Mouse (Mus musculus) liver, embryonic 16.5 days (tissue): ENCODE measurements around the gene Fam84b. TPM values are rescaled to one million over a fixed set of nuclear protein-coding genes. Genes with fewer than 3 reads are reported as not detected.

ENCODE experiments used
- ATAC-seq: fragments of 200-750 bp; cut with Nextera tagmentation; 2 replicates; pipeline ENCODE4 v1.8.0; 2017; ENCODE audit warnings: low read depth, mild to moderate bottlenecking, moderate number of reproducible peaks, moderate library complexity
- H3K27ac ChIP-seq: fragments of 300-500 bp; sonication (generic); 2 replicates; pipeline ENCODE4 v1.5.1; 2014; ENCODE audit warnings: mild to moderate bottlenecking, low read length
- H3K27me3 ChIP-seq: fragments of 300-500 bp; sonication (generic); 2 replicates; pipeline ENCODE4 v1.6.1; 2014; ENCODE audit warnings: low read depth, low read length, mixed read lengths; ENCODE audit not compliant: control insufficient read depth, insufficient read depth
- H3K36me3 ChIP-seq: fragments of 300-500 bp; sonication (generic); 2 replicates; pipeline ENCODE4 v1.6.1; 2014; ENCODE audit warnings: mild to moderate bottlenecking; ENCODE audit not compliant: control insufficient read depth, insufficient read depth
- H3K4me1 ChIP-seq: fragments of 300-500 bp; sonication (generic); 2 replicates; pipeline ENCODE4 v1.6.1; 2014; ENCODE audit warnings: low read depth, low read length, mixed read lengths; ENCODE audit not compliant: control insufficient read depth
- H3K4me2 ChIP-seq: fragments of 300-500 bp; sonication (generic); 2 replicates; pipeline ENCODE4 v1.6.1; 2014; ENCODE audit warnings: low read depth, low read length, mixed read lengths
- H3K4me3 ChIP-seq: fragments of 300-500 bp; sonication (generic); 2 replicates; pipeline ENCODE4 v1.5.1; 2014; ENCODE audit warnings: low read depth, mild to moderate bottlenecking, low read length
- H3K9ac ChIP-seq: fragments of 300-500 bp; sonication (generic); 2 replicates; pipeline ENCODE4 v1.6.1; 2014; ENCODE audit warnings: low read depth, low read length
- H3K9me3 ChIP-seq: fragments of 300-500 bp; sonication (generic); replicated peaks from 2 replicates; pipeline ENCODE4 v1.6.1; 2016; ENCODE audit warnings: low read length; ENCODE audit not compliant: control insufficient read depth
- WGBS: fragments of 180-500 bp; shearing (Covaris S2); extraction: QIAGEN DNeasy Blood & Tissue Kit; methylation state at CpG from one replicate; pipeline ENCODE4 v1.1.7; 2014; ENCODE audit not compliant: insufficient replicate concordance; 5-methylcytosine and 5-hydroxymethylcytosine counted together
- polyA plus RNA-seq: library from polyadenylated mRNA; unstranded; fragments of >200 nt; fragmentation: Nextera tagmentation; extraction: Ambion mirVana; gene quantifications from 2 replicates; pipeline ENCODE4 v1.2.1, GENCODE M21; 2015

The Fam84b gene
- polyA plus RNA-seq: 3.0 and 3.8 TPM in 2 replicates

DNA sequence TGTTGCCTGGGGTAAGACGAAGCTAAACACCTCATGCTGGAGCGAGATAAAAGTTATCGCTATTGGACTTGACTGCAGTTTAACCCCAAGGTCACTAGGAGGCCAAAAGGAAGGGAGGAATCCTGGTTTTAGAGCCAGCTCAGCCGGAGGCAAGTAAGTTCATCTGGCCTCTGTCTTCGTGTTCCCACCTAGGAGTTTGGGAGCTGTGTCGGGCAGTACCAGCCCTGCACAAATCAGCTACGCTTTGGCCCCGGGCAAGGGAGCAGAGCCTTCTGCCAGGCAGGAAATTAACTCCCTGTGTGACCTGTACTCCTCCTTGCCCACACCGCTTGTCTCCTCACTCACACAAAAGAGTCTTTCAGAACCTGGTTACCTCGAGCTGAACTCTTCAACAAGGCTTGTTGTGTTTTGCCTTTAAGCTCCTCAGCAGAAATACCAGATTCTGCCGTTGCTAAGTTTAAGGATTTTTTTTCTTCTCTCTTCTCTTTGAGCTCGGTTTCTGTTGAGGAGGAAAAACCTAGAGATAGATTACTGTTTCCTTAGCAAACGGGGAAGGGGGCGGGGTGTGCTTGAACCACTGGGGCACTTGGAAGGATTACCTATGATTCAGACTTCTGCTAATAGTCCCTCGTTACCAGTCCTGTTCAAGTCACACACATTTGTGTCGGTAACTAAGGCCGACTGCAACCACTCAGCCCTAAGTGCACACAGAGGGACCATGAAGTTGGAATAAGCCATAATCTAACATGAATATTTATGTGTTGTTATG lies at the start of gene Fam84b:
Fam84b (minus strand) TSS at position 548 of the 769 bp plus-strand sequence.
- ATAC-seq: peak; percentile 82
- H3K4me1 ChIP-seq: peaks cover 10% of the 10 kb centered on the region
- H3K36me3 ChIP-seq: no peaks in the 10 kb centered on the region
- H3K27ac ChIP-seq: no peak within 1 kb of the TSS
- H3K4me2 ChIP-seq: peak within 1 kb of the TSS; percentile 32; the same call in 1 of the 2 replicates
- H3K4me3 ChIP-seq: no peak within 1 kb of the TSS
- no peaks in the 10 kb centered on the region; the same call in none of the 2 replicates for H3K9me3 ChIP-seq
- WGBS: 10% methylated on average over 17 of the region's 17 CpGs
- no peaks in the 10 kb centered on the region for H3K27me3 ChIP-seq
- no peak within 1 kb of the TSS for H3K9ac ChIP-seq

DNA sequence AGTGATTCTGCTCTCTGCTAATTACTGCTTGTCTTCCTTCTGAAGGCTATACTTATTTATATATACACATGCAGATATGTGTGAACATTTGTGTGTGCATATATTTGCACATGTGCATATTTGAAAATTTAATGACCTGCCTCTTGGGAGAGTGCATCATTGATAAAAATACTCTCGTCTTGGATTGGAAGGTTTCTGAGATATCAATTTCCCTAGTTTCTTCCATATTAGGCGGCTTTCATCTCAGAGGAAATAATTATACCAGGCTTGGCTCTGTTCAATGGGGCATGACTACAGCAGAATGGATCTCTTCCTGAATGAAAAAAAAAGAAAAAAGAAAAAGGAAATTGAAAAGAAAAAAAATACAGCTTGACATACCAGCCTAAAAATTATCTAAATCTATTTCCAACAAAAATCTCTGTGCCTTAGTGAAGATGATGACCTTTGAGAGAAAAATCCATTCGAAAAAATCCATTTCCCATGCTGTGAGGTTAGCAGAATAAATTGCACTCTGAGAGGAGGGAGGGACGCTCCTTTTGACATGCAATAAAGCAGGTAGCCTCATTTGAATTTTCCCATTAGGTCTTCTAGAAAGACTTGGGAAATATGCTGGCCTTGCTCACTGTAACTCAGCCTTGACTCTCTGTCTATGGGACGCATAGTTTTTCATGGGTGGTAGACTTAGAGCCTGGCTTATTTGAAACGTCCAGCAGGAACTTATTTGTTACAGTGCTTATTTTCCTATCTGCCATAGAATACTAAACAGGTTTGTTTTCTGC lies 44.8 kb upstream of the Fam84b start:
- Histone ChIP-seq H3K9ac (no peak overlapping the region), H3K4me2 (no peak overlapping the region), H3K9me3 (no peaks in the 10 kb centered on the region), H3K4me1 (no peaks in the 10 kb centered on the region), H3K4me3 (no peak overlapping the region), H3K36me3 (no peaks in the 10 kb centered on the region), H3K27ac (no peak overlapping the region), H3K27me3 (no peaks in the 10 kb centered on the region)
- no peak for ATAC-seq
- WGBS: 53% methylated on average over 6 of the region's 6 CpGs

DNA sequence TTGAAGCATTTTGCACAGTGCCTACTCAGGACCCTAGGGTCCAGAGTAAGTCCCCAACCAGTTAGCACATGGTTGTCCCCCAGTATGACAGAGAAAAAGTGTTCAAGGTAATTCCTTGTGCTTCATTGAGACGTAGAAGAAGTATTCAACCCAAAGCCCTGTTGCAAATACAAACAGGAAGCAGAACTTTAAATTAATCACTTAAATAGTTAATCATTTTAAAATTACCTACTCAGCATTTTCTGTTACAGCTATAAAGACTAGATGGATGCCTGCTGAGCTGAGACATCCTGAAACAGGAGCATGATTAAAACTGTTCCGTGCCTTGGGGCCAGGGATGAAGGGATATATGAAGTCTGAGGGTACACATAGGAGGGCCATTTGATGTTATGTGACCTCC lies 42.5 kb upstream of the Fam84b start:
- no peaks in the 10 kb centered on the region for H3K36me3 ChIP-seq
- no peak overlapping the region for H3K4me3 ChIP-seq
- H3K9ac ChIP-seq: no peak overlapping the region
- H3K4me2 ChIP-seq: no peak overlapping the region
- H3K27me3 ChIP-seq: no peaks in the 10 kb centered on the region
- ATAC-seq: no peak
- H3K9me3 ChIP-seq: no peaks in the 10 kb centered on the region
- H3K27ac ChIP-seq: no peak overlapping the region
- no peaks in the 10 kb centered on the region for H3K4me1 ChIP-seq
- 71% methylated on average over 2 of the region's 2 CpGs for WGBS

DNA sequence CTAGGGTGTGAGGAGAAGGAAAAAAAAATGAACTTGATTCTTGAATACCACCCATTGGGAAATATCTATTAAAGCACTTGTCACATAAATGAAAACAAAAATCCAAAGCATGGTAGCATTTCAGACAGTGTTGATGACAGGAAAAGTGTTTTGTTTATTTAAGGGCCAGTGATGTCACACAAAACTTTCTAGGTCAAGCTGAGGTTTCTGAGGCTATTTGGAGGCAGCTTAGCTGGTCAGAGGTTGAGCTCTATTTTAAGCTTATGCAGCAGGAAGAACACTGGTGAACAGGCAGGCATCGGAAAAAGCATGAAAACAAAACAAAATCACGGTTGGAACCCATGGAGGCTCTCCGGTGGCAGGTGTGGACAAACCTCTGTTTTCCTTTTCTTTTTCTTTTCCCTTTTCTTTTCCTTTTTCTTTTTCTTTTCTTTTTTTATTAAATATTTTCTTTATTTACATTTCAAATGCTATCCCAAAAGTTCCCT lies 39.4 kb upstream of the Fam84b start:
- WGBS: 57% methylated on average over 3 of the region's 3 CpGs
- no peaks in the 10 kb centered on the region for H3K9me3 ChIP-seq

GRCm38 (mm10) chr15:60888724-60889123 lies 35.1 kb upstream of the Fam84b start:
- WGBS: 61% methylated on average over 2 of the region's 2 CpGs
- H3K9ac ChIP-seq: no peak overlapping the region
- no peaks in the 10 kb centered on the region for H3K9me3 ChIP-seq
- no peaks in the 10 kb centered on the region for H3K36me3 ChIP-seq
- no peak overlapping the region for H3K4me2 ChIP-seq
- H3K27ac ChIP-seq: no peak overlapping the region
- ATAC-seq: no peak
- H3K27me3 ChIP-seq: no peaks in the 10 kb centered on the region
- no peak overlapping the region for H3K4me3 ChIP-seq
- no peaks in the 10 kb centered on the region for H3K4me1 ChIP-seq

More for the DNA sequence above, 39.4 kb upstream of the Fam84b start:
- H3K36me3 ChIP-seq: no peaks in the 10 kb centered on the region
- H3K4me2 ChIP-seq: no peak overlapping the region
- no peak overlapping the region for H3K27ac ChIP-seq
- H3K9ac ChIP-seq: no peak overlapping the region
- ATAC-seq: no peak
- H3K4me1 ChIP-seq: no peaks in the 10 kb centered on the region
- H3K27me3 ChIP-seq: no peaks in the 10 kb centered on the region
- H3K4me3 ChIP-seq: no peak overlapping the region

DNA sequence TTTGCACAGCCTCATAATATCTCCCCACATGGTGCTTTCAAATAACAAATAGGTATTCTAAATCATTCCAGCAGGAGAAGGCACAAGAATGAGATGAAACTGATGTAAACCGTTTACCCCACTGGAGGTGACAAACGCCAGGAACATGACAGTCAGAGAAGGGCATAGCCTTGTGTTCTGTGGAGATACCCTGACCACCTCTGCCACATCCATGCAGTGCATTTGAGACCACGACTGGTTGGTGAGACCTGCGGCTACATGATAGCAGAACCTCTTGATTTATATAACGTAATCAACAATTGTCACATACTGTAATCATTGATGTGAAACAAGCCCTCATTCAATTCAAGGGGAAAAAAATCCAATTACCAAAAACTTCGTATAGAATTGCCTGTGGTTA lies 22.1 kb upstream of the Fam84b start:
- Histone ChIP-seq H3K4me3 (no peak overlapping the region), H3K4me2 (no peak overlapping the region), H3K27me3 (no peaks in the 10 kb centered on the region), H3K9me3 (no peaks in the 10 kb centered on the region), H3K27ac (no peak overlapping the region), H3K9ac (no peak overlapping the region), H3K4me1 (no peaks in the 10 kb centered on the region), H3K36me3 (no peaks in the 10 kb centered on the region)
- ATAC-seq: no peak
- 41% methylated on average over 6 of the region's 6 CpGs for WGBS

DNA sequence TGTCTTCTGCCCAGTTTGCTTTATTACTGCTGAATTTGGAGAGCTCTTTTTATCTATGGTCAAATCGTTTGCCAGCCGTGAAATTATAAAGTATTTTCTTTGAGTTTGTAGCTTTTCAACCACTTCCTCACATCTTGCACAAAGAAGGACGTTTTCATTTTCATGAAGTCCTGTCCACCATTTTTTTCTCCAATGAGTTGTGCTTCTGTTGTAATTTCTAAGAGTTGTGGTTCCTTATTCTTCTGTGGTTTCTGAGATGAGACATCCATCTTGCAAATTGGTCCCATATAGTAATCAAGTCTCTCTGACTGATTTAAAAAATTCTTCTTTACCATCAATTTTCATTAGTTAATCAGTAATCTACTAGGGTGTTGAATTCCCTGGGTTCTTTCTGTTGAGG lies 8.8 kb upstream of the Fam84b start:
- H3K4me2 ChIP-seq: no peak overlapping the region
- 40% methylated on average over 3 of the region's 3 CpGs for WGBS
- H3K27me3 ChIP-seq: no peaks in the 10 kb centered on the region
- ATAC-seq: no peak
- no peaks in the 10 kb centered on the region for H3K4me1 ChIP-seq
- H3K9ac ChIP-seq: no peak overlapping the region
- no peak overlapping the region for H3K4me3 ChIP-seq
- no peaks in the 10 kb centered on the region for H3K36me3 ChIP-seq
- H3K9me3 ChIP-seq: no peaks in the 10 kb centered on the region
- H3K27ac ChIP-seq: no peak overlapping the region

DNA sequence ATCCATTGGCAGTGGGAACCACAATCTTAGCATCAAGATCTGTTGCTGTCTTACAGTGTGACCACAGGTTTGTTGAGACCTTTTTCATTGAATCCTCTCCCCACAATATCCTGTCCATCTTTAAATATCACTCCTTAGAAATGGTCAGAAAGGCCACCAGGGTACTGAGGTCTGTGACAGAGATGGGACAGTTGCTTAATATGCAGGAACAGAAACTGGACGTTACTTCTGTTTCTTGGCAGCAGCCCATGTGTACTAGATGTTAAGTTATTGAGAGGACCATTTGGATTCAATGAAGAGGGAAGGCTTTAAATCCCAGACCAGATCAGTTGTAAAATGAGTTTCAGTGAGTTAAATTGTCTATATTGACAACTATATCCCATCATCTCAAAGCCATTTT lies 1.5 kb upstream of the Fam84b start:
- WGBS: 58% methylated on average over 1 of the region's 1 CpGs

DNA sequence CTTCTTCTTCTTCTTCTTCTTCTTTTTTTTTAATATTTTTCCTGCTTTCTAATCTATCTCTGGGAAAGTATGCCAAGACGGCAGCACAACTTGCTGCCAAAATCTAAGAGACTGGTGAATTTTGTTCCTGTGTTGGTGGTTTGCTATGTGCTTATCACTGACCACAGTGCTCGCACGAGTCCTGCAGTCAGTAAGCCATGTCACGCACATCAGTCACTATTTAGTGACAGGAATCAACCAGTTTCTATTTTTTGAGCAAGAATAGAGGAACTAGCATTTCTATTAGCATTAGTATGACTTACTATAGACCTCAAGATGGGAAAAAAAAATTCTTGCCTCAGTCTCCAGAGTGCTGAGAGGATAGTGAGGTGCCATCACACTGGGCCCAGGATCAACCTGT lies 573 bp upstream of the Fam84b start:
- no peaks in the 10 kb centered on the region; the same call in none of the 2 replicates for H3K9me3 ChIP-seq
- 0 out of 2 replicates have a peak, but pooled peaks have one; percentile 45 for ATAC-seq
- no peak overlapping the region for H3K4me3 ChIP-seq
- peaks cover 10% of the 10 kb centered on the region for H3K4me1 ChIP-seq
- 15% methylated on average over 4 of the region's 4 CpGs for WGBS
- H3K27me3 ChIP-seq: no peaks in the 10 kb centered on the region
- no peak overlapping the region for H3K4me2 ChIP-seq
- H3K36me3 ChIP-seq: no peaks in the 10 kb centered on the region
- H3K9ac ChIP-seq: no peak overlapping the region
- no peak overlapping the region for H3K27ac ChIP-seq

More for the DNA sequence above, 1.5 kb upstream of the Fam84b start:
- H3K4me3 ChIP-seq: no peak overlapping the region
- no peak for ATAC-seq
- H3K9ac ChIP-seq: no peak overlapping the region
- peaks cover 10% of the 10 kb centered on the region for H3K4me1 ChIP-seq
- H3K4me2 ChIP-seq: no peak overlapping the region
- no peaks in the 10 kb centered on the region; the same call in none of the 2 replicates for H3K9me3 ChIP-seq
- no peak overlapping the region for H3K27ac ChIP-seq
- H3K36me3 ChIP-seq: no peaks in the 10 kb centered on the region
- H3K27me3 ChIP-seq: no peaks in the 10 kb centered on the region
